Mouse (Mus musculus) T-cell, adult 2 months (primary cell): ENCODE results near the gene Npcd.

ENCODE experiments used
- DNase-seq: peaks from one replicate; pipeline ENCODE4 v3.0.0; 2022; ENCODE audit warnings: low spot score

Npcd gene

DNA sequence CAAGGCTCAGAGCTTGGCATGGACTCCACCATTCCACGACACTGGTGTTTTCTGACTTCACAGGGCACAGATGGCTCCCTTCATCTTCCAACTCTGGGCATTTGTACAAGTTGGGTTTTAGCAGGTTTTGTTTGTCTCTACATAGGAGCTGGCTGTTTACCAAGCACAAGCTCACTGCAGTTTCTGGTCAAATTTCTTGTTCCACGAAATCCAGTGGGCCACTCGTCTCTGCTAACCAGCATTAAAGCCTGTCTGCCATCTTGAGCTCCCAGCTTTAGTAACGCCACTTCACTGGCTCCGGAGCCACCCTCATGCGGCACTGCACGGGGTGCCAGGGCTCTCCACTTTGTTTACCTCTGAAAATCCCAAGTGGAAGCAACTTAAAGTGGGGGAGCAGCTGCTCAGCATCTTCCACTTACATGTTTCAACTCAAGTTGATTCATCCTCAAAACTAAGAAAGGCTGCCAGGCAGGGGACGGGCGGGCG is 67.4 kb downstream of the Npcd start:
- DNase-seq, result no peak

DNA sequence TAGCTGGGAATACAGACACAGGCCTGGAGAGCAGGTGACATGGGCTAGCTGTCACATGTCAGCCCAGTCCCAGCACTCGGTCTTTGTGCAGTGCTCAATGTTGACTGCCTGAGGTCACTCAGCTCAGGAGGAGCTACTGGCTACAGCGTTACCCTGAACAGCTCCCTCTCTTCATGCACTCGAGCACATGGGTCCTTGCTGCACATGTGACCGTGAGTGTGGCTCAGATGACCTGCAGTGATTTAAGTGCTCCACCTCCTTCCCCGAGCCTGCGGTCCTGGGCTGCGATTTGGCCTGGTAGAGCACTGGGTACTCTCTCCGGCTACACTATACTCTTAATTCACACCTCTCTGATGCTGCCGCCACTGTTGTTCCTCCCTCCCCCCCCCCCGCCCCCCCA is 67.9 kb downstream of the Npcd start:
- no peak for DNase-seq

DNA sequence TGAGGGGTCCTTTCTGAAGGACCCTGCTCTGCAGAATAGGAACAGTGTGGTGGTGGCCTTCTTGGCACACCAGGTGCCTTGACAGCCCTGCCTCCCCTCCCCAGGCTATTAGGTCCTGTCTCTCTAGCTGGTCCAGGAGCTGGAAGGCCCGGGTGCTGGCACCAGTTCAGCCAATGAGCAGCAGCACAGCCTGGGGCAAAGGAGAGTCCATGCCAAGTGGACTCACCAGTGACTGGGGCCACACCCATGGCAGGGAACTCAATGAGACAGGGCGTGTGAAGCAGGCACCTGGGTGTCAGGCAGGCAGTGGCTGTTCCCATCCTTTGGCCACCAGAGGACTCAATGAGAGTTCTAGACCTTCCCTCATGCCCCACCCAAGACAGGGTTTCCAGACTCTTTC is 68.7 kb downstream of the Npcd start:
- DNase-seq, result no peak

DNA sequence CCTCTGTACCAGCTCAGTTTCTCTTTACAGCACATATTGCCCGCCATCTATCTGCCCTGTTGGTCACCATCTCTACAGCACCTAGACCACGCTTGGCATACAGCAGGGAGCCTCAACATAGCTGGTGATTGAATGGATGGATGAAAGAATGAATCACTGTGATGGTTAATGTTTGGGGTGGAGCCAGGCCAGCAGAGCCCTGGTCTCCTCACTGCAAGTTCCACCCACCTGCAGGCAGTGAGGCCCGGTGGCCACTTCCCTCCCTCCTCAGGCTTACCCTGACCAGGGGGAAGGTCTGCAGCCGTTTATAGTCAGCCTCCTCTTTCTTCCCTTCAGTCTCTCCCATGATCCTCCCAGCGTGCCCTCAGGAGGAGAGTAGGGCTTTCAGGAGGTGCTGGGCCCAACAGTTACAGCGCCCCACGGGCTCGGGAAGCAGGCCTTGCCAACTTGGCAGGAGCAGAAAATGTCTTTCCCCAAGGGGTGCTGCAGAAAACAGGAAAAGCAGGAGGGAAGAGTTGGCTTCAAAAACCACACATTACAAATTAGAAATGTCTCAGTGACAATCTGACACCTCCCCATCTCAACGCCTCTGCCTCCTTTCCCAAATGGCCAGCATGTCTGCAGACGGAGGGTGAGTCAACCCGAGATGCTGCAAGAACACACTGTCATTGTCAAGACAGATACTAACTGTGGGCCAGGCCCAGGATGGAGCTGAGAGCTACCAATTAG is 69.3 kb downstream of the Npcd start:
- no peak for DNase-seq

DNA sequence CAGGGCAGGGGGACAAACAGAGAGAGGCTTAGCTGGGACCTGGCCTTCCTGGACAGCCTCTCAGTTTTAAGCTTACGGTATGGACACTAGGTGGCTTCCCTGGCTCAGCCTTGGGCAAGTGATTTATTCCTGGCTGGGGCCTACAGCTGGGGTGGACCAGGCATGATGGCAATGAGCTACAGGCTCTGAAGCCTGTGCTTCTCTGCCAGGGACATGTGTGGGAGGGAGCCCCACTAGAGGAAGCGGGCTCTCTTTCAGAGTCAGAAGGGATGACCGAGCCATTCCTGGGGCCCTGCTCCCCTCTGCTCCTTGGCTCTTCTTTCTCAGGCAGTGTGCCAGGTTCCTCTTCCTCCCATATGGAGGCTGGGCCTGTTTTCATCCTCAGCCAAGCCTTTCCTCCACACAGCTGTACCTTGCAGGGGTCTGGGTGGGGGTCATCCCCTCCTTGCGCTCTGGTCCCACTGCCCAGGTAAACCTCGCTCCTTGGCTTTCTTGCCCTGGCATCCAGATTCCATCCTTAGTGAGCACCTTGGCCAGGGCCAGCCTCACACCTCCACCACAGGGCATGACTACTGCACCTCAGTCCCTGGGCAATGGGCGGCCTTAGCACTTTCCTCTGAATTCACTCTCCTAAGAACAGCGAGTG is 70.3 kb downstream of the Npcd start:
- no peak for DNase-seq

DNA sequence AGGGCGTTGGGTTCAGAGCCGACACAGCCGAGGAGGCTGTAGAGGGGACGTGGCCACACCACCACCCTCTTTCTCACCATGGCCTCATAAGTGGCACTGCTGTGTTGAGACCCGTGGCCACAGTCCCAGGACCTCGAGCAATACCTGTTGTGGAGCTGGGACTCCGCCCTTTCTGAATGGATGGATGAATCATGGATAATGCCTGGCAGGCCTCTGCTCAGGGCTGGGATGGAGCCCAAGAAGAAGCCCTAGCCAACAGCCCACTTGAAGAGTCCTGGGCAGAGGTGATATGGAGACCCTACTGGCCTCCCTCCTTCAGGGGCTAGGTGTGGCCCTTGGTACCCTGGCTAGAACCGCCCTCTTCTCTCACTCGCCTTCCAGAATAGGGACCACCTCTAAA is 71.0 kb downstream of the Npcd start:
- DNase-seq, result no peak

DNA sequence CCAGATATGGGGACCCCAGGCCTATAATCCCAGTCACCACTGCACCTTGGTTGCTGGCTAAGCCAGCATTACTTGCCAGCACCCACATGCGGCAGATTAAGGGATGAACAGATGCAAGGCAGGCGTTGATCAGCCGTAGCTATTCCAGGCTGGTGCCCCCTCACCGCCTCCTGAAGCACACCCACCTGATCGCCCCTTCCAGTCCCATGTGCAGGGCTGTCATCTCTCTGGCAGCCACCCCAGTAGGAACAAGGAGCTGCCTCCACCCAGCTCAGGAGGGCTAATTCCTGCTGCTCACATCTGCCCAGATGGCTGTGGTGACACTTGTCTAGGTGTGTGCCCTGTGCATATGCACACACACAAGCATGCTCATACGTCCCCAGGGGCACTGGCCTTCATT is 73.1 kb downstream of the Npcd start:
- DNase-seq, result no peak

DNA sequence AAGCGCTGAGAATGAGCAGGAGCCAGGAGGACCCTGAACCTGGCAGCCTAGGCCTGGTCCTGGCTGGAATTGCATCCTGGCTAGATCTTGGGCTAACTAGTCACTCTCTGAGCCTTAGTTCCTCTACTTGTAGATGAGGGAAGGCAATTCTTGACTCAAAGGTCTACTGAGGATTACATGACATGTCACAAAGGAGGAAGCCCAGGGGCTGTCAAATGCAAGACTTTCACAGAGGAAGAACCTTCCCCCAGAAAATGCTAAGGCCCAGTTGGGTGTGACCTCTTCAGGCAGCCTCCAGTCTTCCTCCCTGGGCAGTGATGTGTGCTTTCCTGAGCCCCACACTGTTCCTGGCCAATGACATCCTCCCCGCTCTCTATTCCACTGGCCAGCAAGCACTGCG is 76.9 kb downstream of the Npcd start:
- DNase-seq, result no peak

DNA sequence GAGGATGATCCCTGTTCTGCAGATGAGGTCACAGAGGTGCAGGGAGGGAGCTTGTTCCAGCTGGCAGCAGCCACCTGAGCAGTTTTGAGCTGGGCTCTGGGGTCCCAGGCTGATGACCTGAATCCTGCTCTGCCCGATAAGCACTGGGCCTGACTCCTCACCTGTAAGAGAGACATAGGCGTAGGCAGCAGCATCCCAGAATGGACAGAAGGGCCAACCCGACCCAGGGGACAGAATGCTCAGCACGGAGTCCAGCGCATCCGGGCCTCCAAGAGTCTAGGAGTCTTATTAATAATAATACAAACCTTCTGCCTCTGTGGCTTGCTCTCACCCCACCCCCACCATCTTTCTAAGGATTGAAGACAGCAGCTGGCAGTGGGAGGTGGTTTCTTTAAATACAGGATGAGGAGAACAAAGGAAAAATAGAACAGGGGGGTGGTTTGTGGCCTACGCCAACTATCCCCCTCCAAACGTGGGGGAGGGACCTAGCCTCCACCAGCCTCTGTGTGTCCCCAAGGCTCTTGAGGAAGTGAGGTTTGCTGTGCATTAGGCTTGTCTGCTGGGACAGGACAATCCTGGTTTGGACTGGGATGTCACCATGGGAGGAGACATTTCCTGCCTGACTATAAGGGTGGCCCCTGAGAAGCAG is 77.9 kb downstream of the Npcd start:
- DNase-seq, result no peak

DNA sequence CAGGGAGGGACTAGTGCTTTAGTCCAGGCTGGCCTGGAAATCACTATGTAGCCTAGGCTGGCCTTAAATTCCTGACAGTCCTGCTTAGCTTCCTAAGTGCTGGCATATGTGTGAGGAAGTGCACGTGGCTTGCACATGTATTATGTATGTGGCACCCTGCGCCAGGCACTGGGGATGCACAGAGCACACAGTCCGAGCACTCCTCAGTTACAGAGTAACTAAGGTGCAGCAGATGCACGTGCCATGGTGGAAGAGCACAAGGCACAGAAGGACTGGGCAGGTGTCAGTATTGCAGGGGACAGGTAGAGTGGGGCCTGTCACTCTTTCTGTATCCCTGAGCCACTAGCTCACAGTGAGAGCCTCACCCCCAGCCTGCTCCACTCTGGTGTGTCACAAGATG is 78.9 kb downstream of the Npcd start:
- no peak for DNase-seq

DNA sequence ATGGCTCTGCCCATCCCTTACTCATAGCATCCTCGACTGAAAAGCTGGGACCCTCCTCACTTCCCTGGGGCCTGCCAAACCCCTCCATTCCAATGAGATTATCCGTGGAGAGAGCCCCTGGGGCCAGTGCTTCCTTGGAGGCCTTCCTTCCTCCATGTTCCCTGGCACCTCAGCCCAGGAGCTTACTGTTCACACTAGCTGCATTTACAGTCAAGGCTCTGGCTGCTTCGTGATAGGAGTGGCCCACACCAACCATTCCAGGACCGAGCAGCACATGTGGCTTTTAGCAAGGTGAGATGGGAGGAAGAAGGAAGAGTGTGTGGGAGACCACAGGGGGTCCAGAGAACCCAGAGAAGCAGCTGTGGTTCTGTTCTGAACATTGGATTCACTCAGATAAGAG is 80.2 kb downstream of the Npcd start:
- no peak for DNase-seq

DNA sequence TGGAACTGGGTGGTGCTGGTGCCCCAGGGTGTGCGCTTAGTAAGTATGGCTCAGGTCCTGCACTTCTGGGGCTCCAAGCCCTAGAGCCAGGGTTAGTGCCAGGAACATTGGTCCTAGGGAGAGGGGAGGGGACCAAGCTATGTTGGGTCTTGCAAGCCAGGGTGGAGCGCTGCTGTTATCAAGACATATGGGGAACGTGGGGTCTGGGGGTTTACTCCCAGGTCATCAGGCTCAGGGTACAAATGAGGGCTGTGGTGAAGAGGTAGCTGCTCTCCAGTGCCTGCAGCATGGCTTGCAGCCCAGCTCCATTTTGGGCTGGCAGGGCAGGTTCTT is 80.7 kb downstream of the Npcd start:
- DNase-seq, result no peak

DNA sequence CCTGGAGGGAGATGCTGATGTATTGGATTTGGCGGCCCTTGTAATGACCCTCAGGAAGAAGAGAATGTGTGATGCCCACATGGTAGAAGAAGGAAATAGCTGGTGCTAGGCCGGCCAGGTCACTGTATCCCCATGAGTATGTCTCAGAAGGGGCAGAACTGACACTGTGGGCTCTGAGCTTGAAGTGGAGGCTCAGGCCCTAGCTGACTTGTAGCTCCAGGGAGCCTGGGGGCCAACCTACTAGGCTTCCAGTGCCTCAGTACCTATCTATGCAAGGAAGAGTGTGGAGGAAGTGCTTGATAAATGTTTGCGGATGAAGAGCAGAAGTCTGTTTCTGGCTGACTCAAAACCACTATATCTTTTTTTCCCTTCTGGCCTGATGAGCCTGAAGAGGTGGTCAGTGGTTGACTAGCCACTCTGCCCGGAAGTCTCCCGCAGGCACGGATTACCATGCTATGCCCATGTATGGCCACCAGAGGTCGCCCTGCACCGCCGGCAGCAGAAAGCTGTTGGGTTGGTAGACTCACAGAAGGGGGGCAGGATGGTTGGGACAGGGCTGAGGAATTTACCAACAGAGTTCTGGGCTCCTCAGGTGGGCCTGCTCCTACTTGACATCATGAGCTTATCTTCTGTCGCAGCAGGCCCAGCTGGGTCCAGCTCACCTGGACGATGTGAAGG is 81.2 kb downstream of the Npcd start:
- peak; percentile 70 for DNase-seq

DNA sequence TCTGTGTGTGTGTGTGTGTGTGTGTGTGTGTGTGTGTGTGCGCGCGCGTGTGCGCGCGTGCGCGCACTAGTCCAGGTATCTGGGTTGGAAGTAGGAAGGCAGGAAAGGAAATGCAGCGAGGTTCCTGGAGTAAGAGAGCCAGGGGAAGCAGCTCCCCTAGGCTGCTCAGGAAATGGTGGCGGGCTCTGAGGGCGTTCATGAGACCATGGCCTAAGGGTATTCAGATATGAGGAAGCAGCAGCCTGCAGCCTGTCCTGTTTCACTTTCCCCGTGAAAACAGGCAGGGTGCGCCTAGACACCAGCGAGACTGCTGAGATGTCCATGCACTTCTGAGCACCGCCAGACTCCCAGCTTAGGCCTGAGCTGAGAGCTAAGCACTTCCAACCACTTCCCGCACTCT is 82.3 kb downstream of the Npcd start:
- DNase-seq, result no peak

DNA sequence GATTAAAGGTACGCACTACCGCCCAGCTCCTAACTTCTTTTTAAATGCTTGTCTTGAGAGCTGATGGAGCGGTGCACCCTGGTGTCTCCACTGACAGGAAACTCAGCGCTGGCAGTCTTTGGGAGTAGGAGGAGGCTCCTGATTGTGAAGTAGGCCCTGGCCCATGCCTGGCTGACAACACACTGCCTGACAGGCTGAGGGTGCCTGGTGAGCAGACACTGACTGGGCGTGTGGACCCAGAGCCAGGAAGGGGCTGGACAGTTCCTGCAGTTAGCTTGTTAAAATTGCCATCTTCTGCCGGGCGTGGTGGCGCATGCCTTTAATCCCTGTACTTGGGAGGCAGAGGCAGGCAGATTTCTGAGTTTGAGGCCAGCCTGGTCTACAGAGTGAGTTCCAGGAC is 83.8 kb downstream of the Npcd start:
- no peak for DNase-seq

DNA sequence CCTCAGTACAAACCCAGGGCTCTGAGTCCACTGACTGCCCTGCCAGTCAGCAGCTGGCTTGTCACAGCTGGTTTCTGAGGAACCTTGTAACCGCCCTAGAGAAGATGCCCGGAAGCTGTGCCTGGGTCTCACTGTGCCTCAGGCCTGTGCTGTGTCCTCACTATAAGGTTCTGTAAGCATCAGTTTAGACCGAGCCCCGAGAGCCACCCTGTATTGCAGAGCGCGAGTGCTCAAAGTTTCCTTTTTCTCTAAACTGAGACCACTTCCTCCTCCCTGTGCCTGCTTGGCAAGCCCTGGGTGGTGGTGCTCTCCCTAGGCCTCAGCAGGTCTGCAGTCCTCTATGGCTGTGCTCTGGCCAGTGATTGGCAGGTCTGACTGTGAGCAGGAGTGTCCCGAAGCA is 84.9 kb downstream of the Npcd start:
- no peak for DNase-seq

DNA sequence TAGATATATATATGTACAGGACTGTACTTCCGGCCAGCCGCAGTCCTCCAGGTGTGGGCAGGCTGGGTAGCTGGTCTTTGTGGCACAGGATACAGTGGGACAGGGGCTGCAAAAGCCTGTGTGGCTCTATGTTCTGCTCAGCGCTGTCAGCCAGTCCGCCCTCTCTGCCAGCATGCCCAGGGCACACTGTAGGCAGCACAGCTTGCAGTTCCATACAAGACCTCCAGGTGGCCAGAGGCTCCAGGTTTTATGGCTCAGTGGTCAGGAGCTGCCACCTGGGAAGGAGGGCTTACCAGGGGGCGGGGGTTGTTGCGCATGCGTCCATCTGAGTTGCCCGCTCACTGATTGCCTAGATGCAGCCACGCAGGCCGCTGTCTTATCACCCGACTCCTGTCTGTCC is 86.0 kb downstream of the Npcd start:
- peak; percentile 30 for DNase-seq

DNA sequence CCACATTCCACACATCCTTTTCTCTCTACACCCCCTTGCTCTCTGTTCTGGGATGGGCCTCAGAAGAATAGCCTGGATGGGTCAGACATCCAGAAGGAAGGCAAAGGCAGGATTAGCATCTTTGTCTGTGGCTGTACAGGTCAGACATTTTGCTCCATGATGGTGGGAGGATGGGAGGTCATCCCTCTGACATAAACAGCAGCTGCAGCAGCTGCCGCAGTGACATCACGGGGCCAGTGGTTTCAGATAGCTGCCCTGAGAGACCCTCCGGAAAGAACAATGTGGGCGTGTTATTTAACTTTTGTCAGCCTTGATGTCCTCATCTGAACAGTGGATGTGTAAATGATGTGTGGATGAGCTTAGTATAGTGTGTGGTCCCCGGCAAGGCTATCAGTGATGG is 88.2 kb downstream of the Npcd start:
- no peak for DNase-seq

DNA sequence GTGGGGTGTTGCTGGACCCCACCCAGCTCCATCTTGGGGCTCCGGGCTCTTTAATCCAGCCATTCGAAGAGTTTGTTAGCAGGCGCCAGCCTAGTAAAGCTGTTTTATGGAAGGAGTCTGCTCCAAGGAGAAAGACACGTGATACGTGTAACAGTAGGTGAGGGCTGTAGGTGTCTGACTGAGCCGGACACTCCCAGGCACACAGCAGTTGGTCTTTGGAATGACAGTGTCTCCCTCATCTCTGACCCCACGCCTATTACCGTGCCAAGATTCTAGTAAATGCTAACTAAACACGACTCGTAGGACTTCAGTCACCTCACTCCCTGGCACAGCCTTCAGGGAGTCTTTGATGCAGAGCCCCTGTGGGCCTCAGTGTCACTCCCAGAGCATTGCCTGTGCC is 88.7 kb downstream of the Npcd start:
- DNase-seq, result no peak

DNA sequence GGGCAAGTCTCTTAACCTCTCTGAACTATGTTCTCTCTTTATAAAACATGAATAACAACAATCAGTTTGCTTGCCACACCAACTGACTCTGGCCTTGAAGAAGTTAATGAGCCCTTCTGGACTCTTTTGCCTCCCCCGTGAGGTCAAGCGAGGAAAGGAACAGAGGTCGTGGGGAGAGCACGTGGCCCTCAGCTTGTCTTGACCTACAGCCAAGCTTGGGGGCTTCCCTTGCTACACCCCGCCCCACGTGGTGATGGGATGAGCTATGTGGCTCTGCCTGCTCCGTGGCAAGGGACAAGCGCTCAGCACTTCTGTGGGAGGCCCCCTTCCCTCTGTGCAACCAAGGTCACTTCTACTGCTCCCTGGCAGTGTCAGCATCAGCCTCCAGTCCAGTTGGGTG is 89.3 kb downstream of the Npcd start:
- no peak for DNase-seq

DNA sequence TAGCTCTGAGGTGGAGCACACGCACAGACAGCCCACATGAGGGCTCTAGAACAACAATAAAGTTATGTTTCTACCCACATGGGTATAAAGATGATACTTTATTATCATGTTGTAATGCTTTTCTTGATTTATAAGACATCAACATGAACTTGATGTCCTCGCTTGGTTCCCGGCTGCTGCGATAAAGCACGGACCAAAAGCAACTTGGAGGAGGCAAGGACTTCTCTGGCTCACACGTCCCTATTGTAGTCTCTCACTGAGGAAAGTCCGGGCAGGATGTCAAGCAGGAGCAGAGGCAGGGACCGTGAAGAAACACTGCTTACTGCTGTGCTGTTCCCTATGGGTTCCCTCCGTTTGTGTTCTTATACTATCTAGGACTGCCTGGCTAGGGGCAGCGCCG is 90.0 kb downstream of the Npcd start:
- DNase-seq, result no peak

DNA sequence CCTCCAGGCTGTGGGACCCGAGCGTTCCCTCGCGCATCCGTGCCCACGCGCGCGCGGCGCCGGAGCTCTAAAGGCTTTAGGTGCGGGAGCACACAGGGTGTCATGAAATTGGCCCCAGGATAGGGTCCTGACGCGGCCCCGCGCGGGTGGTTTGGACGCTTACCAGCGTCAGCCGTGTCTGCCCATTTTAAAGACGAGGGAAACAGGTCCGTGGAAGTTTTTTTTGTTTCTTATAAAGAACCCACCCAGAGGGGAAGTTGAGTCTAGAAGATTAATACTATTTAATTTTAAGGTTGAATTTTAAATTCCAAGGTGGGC is 91.4 kb downstream of the Npcd start:
- DNase-seq, result no peak
